Mouse (Mus musculus) liver, postnatal 0 days (tissue): ENCODE measurements around the gene Tcf7l2. TPM values are rescaled to one million over a fixed set of nuclear protein-coding genes. Genes with fewer than 3 reads are reported as not detected.

Experiments used
- ATAC-seq: fragments of 200-750 bp; cut with Nextera tagmentation; 2 replicates; pipeline ENCODE4 v1.8.0; 2017; ENCODE audit warnings: mild to moderate bottlenecking, moderate library complexity
- DNase-seq: peaks from one replicate; pipeline ENCODE4 v3.0.0-alpha.2; 2016
- H3K27ac ChIP-seq: fragments of 300-500 bp; sonication (generic); 2 replicates; pipeline ENCODE4 v1.5.1; 2014; ENCODE audit warnings: antibody characterized with exemption, moderate library complexity, mild to moderate bottlenecking, low read depth
- H3K27me3 ChIP-seq: fragments of 300-500 bp; sonication (generic); 2 replicates; pipeline ENCODE4 v1.6.1; 2014; ENCODE audit warnings: low read length, control low read depth, mixed read lengths; ENCODE audit not compliant: insufficient read depth
- H3K36me3 ChIP-seq: fragments of 300-500 bp; sonication (generic); replicated peaks from 2 replicates; pipeline ENCODE4 v1.6.1; 2014; ENCODE audit warnings: mild to moderate bottlenecking, control low read depth, low read length, moderate library complexity, mixed read lengths; ENCODE audit not compliant: insufficient read depth
- H3K4me1 ChIP-seq: fragments of 300-500 bp; sonication (generic); 2 replicates; pipeline ENCODE4 v1.6.1; 2014; ENCODE audit warnings: antibody characterized with exemption, mild to moderate bottlenecking, control low read depth; ENCODE audit not compliant: insufficient read depth
- H3K4me2 ChIP-seq: fragments of 300-500 bp; sonication (generic); 2 replicates; pipeline ENCODE4 v1.6.1; 2014; ENCODE audit warnings: low read depth, mild to moderate bottlenecking, low read length, moderate library complexity, mixed read lengths
- H3K4me3 ChIP-seq: fragments of 300-500 bp; sonication (generic); 2 replicates; pipeline ENCODE4 v1.5.1; 2014; ENCODE audit warnings: low read depth, low read length
- H3K9ac ChIP-seq: fragments of 300-500 bp; sonication (generic); replicated peaks from 2 replicates; pipeline ENCODE4 v1.6.1; 2014; ENCODE audit warnings: mild to moderate bottlenecking, moderate library complexity
- H3K9me3 ChIP-seq: fragments of 300-500 bp; sonication (generic); 2 replicates; pipeline ENCODE4 v1.6.1; 2016; ENCODE audit warnings: mild to moderate bottlenecking, control low read depth, low read length, mixed read lengths
- CTCF ChIP-seq: sonication (generic); IDR thresholded peaks from 2 replicates; pipeline ENCODE4 v1.5.1; 2016; ENCODE audit warnings: antibody characterized with exemption, low read depth
- EP300 ChIP-seq: IDR thresholded peaks from 2 replicates; pipeline ENCODE4 v1.6.1; 2016; ENCODE audit warnings: antibody characterized with exemption, low read depth, mild to moderate bottlenecking
- WGBS: fragments of 180-500 bp; shearing (Covaris S2); extraction: QIAGEN DNeasy Blood & Tissue Kit; methylation state at CpG from one replicate; pipeline ENCODE4 v1.1.7; 2014; ENCODE audit not compliant: insufficient replicate concordance; 5-methylcytosine and 5-hydroxymethylcytosine counted together
- polyA plus RNA-seq: library from polyadenylated mRNA; unstranded; fragments of >200 nt; fragmentation: Nextera tagmentation; extraction: Ambion mirVana; gene quantifications from 2 replicates; pipeline ENCODE4 v1.2.1, GENCODE M21; 2015

Gene Tcf7l2
- polyA plus RNA-seq, 1 experiment from 2014 or later = 21.6 TPM

DNA sequence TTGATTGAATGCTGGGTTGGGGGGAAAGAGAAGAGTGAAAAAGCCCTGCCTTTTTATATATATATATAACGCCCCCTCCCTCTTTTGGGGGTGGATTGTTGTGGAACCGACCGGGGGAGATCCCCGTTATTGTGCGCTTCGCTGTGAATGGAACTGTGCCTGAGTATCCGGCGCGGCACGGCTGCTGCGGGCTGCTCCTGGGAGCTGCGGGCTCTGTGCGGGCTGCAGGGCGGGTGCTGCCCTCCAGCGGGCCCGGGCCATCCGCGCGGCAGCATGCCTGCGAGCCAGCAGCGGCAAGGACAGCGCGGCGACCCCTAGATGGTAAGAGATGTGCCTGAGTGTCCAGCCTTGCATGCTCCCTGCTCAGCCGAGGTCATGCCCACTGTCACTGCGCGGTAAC lies 153.7 kb downstream of the Tcf7l2 start:
- ATAC-seq (peak; percentile 57; the same call in 1 of the 2 replicates), DNase-seq (peak; percentile 61)
- Histone ChIP-seq H3K27ac (no peak overlapping the region), H3K4me3 (peak overlapping the region; percentile 27; the same call in 1 of the 2 replicates), H3K36me3 (no peaks in the 10 kb centered on the region), H3K9ac (0 out of 2 replicates have a peak overlapping the region, but pooled peaks have one; percentile 12), H3K4me2 (peak overlapping the region; percentile 56), H3K27me3 (peaks cover 6% of the 10 kb centered on the region; the same call in 1 of the 2 replicates), H3K9me3 (no peaks in the 10 kb centered on the region), H3K4me1 (peaks cover 9% of the 10 kb centered on the region)
- WGBS = 2% methylated on average over 27 of the region's 27 CpGs
- TF ChIP-seq CTCF (peak; percentile 69), EP300 (no peak)

DNA sequence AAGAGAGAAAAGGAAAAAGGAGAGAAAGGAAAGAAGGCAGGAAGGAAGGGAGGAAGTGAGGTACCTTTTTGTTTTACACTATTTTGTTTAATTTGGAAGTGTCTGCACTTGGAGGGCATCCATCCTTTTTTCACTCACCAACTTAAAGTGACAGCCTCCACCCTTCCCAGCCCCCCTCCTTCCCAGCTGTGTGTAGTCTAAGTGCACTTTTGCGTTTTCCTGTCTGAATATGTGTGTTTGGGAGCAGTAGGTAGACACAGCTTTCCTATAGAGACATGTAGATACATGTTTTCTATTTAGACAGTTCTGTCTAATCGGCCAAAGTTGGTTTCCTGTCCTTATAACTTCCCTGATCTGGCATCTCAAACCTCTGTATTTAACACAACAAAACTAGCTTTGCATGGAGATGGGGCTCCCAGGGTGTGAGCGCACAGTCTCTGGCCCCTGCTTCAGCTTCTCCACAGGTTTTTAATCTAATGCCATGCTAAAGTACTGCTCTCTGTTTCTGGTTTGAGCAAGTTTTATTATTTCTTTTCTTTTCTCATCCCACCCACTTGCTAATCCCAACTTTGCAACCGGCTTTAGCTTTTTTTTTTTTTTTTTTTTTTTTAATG lies 154.3 kb downstream of the Tcf7l2 start:
- H3K4me2 ChIP-seq = peak overlapping the region; percentile 56
- peak overlapping the region; percentile 27; the same call in 1 of the 2 replicates for H3K4me3 ChIP-seq
- H3K9me3 ChIP-seq = no peaks in the 10 kb centered on the region
- H3K36me3 ChIP-seq = no peaks in the 10 kb centered on the region
- H3K4me1 ChIP-seq = peaks cover 9% of the 10 kb centered on the region
- DNase-seq (no peak), ATAC-seq (no peak)
- no peak overlapping the region for H3K27ac ChIP-seq
- TF ChIP-seq CTCF (no peak), EP300 (no peak)
- WGBS = 43% methylated on average over 4 of the region's 4 CpGs
- H3K9ac ChIP-seq = no peak overlapping the region
- H3K27me3 ChIP-seq = peaks cover 6% of the 10 kb centered on the region; the same call in 1 of the 2 replicates

DNA sequence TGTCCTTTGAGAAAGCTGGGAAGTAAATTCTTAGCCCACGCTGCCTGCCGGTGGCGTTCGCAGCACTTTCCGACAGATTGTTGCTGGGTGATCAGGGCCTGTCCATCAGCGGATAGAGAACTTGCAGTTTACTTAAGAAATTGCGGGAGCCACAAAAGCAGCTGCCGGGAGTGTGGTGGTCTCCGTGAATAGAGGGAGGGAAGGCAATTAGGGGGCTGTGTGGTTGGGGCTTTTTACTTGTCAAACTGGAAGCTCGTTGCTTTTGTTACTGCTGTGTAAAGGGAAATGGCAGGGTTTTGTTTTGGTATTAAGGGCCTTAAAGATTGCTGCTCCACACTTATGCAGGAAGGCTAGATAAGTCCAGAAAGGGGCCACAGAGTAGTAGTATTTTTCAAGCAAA lies 155.0 kb downstream of the Tcf7l2 start:
- Histone ChIP-seq H3K27ac (no peak overlapping the region), H3K4me3 (no peak overlapping the region), H3K27me3 (peaks cover 6% of the 10 kb centered on the region; the same call in 1 of the 2 replicates), H3K4me2 (no peak overlapping the region), H3K4me1 (peaks cover 9% of the 10 kb centered on the region), H3K9ac (no peak overlapping the region), H3K9me3 (no peaks in the 10 kb centered on the region), H3K36me3 (no peaks in the 10 kb centered on the region)
- DNase-seq (no peak), ATAC-seq (no peak)
- TF ChIP-seq EP300 = no peak
- no peak for TF ChIP-seq CTCF
- WGBS = 59% methylated on average over 10 of the region's 10 CpGs

DNA sequence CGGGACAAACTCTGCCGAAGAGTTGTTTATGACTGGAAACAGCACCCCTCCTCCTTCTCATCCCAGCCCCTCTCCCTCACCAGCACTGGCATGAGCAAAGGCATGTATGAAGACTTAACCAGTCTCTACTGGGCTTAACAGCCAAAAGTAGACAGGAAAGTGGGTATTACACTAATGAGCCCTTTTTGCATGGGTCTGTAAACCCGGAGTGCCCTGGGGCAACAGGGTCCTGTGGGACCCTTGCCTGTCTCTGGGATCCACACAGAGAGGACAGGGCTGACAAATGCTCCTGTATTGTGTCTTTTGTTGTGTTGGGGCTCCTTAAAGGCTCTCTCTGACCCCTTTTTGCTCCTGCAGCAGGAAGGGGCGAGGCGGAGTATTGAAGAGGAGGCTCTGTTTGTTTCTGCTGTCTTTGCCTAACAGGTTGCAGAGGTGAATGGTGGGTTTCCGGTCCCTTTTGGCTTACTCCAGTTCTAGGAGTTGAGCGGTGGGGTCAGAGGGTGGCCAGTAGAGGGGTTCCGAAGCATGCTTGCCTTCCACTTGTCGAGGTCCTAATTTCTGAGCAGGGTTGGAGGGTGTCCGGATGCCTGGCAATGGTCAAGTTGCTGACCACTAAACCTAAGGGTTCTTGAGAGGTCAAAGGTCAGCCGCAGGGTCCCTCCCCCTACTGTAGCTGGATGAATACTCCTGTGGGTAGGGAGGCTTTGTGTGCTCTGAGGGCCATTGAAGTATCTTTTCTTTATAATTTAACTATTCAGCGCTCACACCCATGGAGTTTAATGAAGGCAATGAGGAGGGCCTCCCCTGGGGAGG lies 161.2 kb downstream of the Tcf7l2 start:
- no peaks in the 10 kb centered on the region for H3K27me3 ChIP-seq
- H3K4me3 ChIP-seq = no peak overlapping the region
- no peak overlapping the region for H3K4me2 ChIP-seq
- no peak overlapping the region for H3K9ac ChIP-seq
- H3K36me3 ChIP-seq = no peaks in the 10 kb centered on the region
- WGBS = 85% methylated on average over 12 of the region's 12 CpGs
- no peaks in the 10 kb centered on the region for H3K4me1 ChIP-seq
- H3K27ac ChIP-seq = no peak overlapping the region
- no peaks in the 10 kb centered on the region for H3K9me3 ChIP-seq
- TF ChIP-seq EP300 (no peak), CTCF (no peak)
- DNase-seq (no peak), ATAC-seq (no peak)

DNA sequence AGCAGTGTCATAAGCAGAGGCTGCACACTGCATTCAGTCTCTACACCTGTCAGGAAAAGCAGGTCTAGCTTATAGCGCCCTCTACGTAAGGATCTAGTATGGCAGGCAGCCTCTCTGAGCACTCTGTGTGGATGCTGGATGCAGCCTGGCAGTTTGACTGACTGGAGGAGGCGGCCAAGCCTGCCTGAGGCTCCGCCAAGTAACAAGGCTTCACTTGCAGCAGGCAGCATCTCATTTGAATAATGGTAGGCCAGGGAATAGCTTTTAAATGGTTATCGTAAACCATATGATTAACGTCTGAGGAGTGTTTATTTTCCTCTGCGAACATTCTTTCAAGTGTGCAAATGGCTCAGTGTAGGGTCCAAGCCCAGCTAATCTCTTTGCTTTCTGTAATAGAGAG lies 167.4 kb downstream of the Tcf7l2 start:
- 80% methylated on average over 7 of the region's 7 CpGs for WGBS
- no peak for ATAC-seq
- DNase-seq = peak; percentile 35
- TF ChIP-seq EP300 (no peak), CTCF (peak; percentile 73)
- H3K36me3 ChIP-seq = peaks cover 10% of the 10 kb centered on the region
- H3K4me3 ChIP-seq = no peak overlapping the region
- peaks cover 8% of the 10 kb centered on the region for H3K4me1 ChIP-seq
- H3K27me3 ChIP-seq = no peaks in the 10 kb centered on the region
- H3K9ac ChIP-seq = no peak overlapping the region
- no peak overlapping the region for H3K4me2 ChIP-seq
- H3K9me3 ChIP-seq = no peaks in the 10 kb centered on the region
- no peak overlapping the region for H3K27ac ChIP-seq

DNA sequence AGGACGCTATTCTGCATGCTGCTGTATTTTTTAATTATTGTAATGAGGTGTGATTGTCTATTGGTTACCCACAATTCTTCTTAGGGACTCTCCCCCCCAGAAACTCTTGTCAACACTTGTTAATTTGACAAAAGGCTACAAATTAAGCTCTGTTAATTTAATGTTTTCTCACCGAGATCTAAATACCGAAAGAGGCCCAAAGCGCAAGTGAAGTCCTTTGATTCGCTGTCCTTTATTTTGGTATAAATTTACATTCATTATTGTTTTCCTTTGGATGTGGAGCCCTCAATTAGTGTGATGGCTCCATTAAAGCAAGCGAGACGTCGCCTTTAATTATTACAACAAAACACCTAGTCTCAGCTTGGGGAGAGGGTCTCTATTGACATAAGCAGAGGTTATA lies 170.3 kb downstream of the Tcf7l2 start:
- Histone ChIP-seq H3K36me3 (peaks cover 10% of the 10 kb centered on the region), H3K9ac (no peak overlapping the region), H3K27me3 (no peaks in the 10 kb centered on the region), H3K27ac (no peak overlapping the region), H3K4me3 (no peak overlapping the region), H3K4me2 (no peak overlapping the region), H3K4me1 (peaks cover 11% of the 10 kb centered on the region), H3K9me3 (no peaks in the 10 kb centered on the region)
- DNase-seq (no peak), ATAC-seq (no peak)
- 89% methylated on average over 8 of the region's 8 CpGs for WGBS
- no peak for TF ChIP-seq EP300
- no peak for TF ChIP-seq CTCF
